Mouse (Mus musculus): ENCODE data around the gene Gm10273.

- TF ChIP-seq USF1 (IDR thresholded peaks at IDR 0.05; ENCODE audit: low read depth) (no peak), CEBPB (IDR thresholded peaks at IDR 0.05; ENCODE audit: low read depth) (no peak), CTCF (IDR thresholded peaks at IDR 0.05; ENCODE audit: control insufficient read depth, insufficient read depth, insufficient read length) (no peak), MYOD1 (IDR thresholded peaks at IDR 0.05; ENCODE audit: control insufficient read depth, insufficient read length, low read depth) (no peak), MYOG (IDR thresholded peaks at IDR 0.05; ENCODE audit: control insufficient read depth, extremely low read depth, insufficient read length) (no peak)
Measured at GRCm38 (mm10) chr10:59379927-59380326, 15.5 kb upstream of the Gm10273 start.

Data from C2C12 (cell line).